Mouse (Mus musculus) kidney, adult 18-20 months (tissue): ENCODE measurements around the gene Slc25a41.
A peak's percentile ranks its signal among the peaks of the same experiment; 100 is the strongest.
"Not testable (repeated sequence)": the region's sequence is repeated elsewhere in the genome, so short reads cannot be mapped to it uniquely, and the experiment has no call there.

Experiments used
- DNase-seq: peaks from one replicate; pipeline ENCODE4 v3.0.0; 2021

The Slc25a41 gene

DNA sequence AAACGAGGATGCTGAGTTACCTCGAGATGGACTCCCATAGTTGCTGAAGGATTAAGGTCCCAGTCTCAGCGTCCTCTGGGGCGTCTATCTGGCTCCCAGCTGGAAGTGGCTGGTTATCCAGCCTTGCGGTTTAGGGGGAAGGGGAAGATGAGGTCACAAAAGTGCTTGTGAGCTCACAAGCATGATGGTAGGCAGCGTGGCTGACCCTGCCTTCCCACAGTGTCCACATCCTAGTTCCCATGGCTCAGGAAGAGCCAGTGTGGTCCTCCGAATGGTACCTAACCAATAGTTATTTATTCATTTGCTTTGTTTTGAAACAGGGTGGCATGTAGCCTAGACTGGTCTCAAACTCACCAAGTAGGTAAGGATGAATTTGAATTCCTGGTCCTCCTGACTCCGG, at the start of gene Slc25a41:
Slc25a41 (minus strand) TSS at position 101 of the 400 bp plus-strand sequence.
- DNase-seq, result no peak

DNA sequence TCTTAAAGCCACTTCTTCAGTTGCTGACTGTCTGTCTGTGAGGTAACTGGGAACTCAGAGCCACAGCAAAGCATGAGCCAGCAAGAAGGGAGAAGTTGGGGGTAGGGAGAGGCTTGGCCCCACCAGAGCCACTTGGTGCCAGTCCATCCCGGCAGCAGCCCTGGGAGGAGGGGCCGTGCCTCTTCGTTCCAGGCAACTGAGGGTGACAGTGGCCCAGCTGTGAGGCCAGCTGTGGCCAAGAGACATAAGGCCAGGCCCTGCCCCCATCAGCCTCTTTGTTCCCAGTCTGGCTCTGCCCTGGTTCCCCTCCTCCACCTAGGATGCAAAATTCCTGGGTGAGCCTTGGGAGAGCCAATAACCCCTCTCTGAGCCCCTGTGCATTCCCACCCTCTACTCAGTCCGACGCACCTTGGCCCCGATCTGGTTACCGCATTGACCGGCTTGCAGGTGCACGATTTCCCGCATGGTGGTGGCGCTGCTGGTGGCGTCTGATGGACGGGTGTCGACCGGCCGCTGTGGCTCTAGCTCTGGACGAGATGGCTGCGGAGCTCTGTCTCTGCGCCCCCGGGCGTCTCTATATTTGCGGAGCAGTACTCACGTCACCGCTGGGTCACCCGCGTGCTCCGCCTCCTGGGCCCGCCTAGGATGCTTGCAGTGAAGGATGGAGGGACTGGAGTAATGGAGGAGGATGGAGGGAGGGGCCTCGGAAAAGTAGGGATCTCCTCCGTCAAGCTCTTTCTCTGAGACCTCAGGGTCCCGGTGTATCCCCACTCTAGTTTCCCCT, 45.8 kb upstream of the Slc25a41 start, which contains the start of gene Tubb4a:
Tubb4a (minus strand) TSS at position 734 of the 784 bp plus-strand sequence.
- DNase-seq, result no peak

DNA sequence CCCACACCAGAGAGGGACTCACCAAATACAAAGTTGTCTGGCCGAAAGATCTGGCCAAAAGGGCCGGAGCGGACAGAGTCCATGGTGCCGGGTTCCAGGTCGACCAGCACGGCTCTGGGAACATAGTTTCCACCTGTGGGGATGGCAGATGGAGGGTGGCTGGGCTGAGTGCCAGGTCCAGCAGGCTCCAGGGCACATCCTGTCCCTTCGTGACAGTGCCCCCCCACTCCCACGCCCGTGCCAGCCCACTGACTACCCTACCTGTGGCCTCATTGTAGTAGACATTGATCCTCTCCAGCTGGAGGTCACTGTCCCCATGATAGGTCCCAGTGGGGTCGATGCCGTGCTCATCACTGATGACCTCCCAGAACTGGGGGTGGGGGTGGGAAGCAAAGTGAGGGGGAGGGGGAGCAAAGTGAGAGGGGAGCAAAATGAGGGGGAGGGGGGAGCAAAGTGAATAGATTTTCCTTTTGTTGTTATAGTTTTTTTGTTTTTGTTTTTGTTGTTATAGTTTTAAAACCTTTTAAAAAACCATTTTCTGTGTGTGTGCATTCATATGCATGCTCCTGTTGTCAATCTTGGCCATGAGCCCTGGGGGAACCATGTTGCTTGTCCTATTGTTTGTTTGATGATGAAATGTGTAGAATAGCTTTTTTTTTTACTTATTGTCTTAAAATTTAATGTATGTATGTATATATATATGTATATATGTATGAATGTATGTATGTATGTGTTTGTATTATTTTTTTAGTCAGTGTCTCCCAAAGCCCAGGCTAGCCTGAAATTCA, 44.7 kb upstream of the Slc25a41 start:
- DNase-seq, result no peak

DNA sequence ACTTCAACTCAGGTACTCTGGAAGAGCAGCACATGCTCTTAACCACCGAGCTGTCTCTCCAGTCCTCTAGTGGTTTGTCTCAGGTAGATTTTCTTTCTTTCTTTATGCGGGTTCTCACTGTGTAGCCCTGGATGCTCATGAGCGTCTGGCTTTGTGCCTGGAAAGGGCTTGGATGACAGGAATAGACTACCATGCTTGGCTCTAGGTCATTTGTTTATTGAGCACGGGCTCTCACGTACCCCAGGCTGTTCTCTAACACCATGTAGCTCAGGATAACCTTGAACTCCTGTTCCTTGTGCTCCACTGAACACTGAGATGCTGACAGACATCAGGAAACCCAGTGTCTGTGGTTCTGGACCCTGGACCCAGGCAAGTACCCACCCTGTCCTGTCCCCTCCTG, 41.0 kb upstream of the Slc25a41 start:
- no peak for DNase-seq

DNA sequence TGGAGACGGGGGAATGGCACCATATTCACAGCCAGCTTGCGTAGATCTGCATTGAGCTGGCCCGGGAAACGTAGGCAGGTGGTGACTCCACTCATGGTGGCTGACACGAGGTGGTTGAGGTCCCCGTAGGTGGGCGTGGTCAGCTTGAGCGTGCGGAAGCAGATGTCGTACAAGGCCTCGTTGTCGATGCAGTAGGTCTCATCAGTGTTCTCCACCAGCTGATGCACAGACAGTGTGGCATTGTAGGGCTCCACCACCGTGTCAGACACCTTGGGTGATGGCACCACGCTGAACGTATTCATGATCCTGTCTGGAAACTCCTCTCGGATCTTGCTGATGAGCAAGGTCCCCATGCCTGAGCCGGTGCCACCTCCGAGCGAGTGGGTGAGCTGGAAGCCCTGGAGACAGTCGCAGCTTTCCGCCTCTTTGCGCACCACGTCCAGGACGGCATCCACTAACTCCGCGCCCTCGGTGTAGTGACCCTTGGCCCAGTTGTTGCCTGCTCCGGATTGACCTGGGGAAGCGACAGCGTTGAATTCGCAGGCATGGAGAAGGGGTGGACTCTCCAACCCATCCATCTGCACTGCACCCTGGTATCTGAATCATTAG, 39.9 kb upstream of the Slc25a41 start:
- DNase-seq, result no peak

DNA sequence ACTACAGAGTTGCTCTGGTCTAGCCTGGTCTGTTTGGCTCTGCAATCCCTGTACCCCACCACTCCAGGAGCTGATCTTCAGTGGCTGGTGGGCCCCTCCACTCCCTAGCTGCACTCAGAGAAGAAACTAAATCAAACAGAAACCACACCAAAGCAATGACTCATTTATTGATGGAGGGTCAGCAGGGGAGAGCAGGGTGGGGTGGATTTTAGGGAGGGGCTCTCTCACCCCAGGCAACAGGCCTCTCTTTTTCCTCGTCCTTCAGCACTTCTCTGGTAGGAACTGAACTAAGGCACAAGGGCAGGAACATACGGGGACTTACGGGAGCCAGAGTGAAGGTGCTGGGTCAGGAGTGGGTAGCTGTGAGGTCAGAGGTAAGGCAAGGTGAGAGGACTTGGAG, 38.5 kb upstream of the Slc25a41 start:
- no peak for DNase-seq

DNA sequence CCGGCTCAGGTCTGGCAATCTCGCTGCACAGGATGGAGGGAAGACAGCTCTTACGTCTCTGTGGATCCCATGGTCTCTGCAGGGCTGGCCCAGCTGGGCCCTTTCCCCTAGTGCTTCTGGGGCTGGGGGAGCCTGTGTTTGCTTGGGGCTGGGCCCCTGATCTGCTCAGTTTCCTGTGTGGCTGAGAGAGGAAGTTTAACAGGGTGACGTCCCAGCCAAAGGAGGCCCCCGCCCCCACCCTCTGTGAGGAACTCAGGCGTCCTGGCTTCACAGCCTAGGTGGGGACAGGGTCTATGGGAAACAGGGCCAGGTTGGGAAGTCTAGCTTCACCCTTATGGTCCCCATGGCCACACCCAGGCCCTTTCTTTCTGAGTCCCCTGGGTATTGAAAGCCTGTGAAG, 36.9 kb upstream of the Slc25a41 start, which contains the start of gene Dennd1c:
Dennd1c (minus strand) TSS at position 179 of the 400 bp plus-strand sequence.
- DNase-seq, result no peak

DNA sequence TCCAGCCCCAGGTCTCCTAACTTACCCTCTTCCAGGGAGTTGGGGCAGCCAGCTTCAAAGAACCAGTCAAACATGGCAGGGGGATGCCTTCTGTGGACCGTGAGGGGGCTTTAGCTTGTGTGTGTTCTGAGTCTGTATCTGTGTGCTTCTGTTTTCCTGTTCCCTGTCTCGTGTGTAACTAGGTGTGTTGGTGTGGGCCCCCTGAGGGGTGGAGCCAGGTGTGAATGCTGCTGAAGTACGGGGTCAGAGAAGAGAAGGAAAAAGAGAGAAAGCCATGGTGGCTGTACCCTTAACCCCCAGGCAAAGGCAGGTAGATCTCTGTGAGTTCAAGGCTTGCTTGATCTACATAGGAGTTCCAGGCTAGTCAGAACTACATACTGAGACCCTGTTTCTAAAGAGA, 35.5 kb upstream of the Slc25a41 start:
- DNase-seq, result no peak

DNA sequence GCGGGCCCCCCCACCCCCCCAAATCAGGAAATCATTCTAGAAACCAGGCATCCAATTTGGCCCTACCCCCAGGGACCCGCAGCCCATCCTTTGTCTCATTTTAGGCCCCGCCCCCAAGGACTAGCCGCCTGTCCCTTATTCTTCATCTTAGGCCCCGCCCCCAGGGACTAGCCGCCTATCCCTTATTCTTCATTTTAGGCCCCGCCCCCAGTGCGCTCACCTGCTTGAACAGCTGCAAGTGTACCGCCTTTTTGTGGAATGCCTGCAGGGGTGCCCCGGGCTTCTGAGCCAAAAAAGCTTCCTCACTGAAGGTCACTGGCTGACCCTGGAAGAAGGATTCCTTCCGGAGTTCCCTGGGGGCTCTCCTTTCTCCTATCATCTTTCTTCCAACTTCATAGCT, 29.2 kb upstream of the Slc25a41 start:
- peak; percentile 28 for DNase-seq

DNA sequence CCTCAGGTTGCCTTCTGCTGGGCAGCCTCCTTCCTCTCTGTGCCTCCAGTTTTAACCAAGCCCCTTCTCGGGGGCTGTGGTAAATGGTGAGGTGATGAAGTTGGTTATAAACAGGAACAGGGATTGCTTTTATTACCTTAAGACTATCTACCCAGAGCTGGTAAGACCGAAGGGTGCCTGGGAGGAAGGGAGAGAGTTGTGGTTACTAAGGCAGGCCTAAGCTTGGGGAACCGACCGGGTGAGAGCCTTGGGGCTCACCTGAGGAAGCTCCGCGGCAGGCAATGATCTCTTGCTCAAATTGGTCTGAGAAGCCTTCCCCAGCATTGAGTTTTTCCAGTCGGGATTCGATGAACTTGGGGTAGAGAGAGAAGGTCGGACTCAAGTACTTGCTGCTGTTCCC, 28.8 kb upstream of the Slc25a41 start:
- no peak for DNase-seq

DNA sequence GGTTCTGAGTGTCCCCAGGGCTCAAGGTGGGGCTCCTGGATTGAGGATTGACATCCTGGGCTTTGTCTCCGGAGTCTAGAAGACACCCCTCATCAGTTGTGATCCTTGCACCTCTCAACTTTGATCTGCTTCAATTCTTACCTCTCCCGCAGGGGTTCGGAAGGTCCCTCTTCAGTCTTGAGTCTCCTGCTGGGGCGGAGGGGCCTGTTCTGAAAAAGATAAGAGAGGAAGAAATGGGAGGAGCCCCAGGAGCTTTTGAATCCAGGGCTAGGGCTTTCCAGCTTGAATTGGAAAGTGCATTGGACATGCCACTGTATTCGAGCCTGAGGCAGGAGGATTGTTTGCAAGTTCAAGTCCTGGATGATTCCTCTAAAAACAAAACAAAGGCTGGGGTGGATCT, 25.5 kb upstream of the Slc25a41 start:
- no peak for DNase-seq

DNA sequence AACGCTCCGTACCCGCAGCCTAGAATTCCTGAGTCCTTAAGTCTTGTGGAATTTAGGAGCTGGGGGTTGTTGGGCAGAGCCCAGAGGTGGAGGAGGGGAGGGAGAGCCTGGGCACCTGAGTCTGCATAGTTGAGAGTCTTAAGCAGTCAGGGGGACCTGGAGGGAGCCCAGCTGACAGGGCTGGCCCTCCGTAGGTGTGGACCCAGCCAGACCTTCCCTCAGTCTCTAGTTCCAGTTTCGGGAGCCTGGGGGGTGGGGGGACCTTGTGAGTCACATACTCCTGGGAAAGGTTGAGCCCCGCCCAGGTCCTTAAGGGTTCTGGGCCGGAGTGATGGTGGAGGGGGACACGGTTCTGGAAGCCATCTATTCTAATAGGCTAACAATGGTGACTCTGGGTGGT, 21.6 kb upstream of the Slc25a41 start:
- DNase-seq, result peak; percentile 25

DNA sequence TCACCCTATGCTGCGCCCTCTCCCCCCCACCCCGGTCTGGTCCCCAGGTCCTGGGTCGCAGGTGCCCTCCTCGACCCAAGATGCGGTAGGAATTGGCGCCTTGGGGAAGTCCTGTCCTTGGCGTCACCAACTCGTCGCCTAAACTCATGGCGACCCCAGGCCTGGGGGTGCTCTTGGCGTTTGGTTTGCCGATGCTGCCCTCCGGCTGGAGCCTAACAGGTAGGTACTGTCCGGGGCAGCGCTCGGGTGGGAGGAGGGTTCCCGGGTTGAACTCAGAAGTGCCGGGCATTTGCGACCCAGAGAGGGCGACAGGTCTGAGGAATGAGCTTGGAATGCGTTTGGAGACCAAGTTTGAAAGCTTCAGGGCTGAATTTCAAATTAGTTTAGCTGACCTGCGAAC, 21.1 kb upstream of the Slc25a41 start:
- no peak for DNase-seq

DNA sequence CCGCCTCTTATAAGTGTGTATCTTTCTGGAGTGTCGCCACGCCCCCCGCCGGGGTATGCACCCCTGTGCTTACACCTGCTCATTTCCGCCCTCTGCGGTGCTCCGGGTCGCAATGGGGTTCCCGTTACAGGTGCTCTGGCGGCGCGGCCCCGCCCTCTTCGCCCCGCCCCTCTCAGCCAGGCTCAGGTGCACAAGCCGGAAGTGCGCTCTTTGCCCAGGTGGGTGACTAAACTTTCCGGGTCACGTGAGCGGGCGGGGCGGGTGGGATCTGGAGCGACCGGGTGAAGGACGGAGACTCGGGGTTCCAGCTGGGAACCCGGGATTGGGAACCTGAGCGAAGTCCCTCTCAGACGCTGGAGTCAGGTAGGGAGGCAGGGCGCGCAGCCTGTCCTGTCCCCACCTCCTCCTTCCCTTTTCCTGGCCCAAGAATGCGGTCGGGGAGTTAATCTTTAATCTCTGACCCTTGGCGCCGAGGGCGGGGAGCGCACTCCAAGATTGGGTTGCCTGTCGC, 20.6 kb upstream of the Slc25a41 start:
- peak; percentile 87 for DNase-seq

DNA sequence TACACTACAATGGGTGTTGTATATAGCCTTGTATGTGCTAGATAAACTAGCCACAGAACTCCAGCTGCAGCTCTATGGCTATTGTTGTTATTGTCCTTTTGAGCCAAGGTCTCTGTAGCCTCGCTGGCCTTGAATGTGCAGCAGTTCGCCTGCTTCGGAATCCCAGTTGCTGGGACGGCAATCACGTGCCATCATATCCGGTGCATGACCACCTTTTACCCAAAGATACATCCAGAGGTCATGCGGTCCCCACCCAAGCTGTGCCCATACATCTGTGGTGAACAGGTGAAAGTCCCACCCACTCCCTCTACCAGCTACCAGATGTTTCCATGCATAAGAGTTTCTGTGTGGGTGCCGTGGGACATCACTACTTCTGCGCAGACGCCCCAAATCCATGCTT, 19.6 kb upstream of the Slc25a41 start:
- peak; percentile 38 for DNase-seq

DNA sequence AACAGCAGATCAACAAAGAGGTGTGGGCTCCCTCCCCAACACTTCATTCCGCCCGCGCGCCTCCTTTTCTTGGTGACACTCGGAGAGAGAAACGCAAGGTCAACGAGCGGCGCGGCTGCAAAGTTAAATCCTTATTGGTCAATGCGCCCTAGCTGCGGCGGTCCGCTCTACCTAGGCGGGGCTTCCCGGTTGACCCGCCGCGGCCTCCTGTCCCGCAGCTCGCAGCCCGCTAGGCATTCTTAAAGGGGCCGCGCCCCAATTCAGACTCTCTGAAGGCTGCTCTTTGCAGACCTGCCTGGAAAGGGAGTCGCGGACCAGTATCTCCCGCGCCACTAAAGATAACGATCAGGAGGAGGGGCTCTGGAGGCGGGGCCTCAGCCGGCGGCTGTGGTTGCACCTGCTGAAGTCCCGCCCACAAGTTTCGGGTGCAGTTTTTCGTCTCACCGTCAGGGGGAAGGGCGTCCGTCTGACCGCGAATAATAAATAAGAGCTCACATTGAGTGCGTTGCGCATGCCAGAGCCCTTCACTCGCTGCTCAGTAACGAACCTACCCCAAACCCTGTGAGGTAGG, 18.9 kb upstream of the Slc25a41 start:
- peak; percentile 99 for DNase-seq

DNA sequence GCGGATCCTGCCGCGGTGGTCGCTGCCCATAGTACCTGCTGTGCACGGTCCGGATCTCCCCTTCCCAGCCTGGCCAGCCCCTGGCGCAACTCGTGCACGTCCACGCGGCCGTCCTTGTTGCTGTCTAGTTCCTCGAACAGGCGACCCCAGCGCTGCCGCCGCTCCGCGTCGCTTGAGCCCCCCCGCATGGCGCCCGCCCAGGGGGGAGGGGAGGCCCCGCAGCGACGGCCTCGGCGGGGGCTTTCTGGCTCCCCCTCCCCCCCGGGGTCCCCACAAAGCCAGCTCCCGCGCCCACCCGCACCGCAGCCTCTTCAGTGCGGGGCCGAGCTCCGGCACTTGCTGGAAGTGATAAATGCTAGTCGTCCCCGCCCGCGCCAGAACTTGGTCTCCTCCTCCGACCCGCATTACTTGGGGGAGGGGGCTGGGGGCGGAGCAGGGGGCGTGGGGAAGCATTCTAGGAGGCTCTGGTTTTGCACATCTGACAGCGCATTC, 18.1 kb upstream of the Slc25a41 start, which contains the start of gene Slc25a23:
Slc25a23 (minus strand) TSS at position 378 of the 492 bp plus-strand sequence.
- peak; percentile 74 for DNase-seq

DNA sequence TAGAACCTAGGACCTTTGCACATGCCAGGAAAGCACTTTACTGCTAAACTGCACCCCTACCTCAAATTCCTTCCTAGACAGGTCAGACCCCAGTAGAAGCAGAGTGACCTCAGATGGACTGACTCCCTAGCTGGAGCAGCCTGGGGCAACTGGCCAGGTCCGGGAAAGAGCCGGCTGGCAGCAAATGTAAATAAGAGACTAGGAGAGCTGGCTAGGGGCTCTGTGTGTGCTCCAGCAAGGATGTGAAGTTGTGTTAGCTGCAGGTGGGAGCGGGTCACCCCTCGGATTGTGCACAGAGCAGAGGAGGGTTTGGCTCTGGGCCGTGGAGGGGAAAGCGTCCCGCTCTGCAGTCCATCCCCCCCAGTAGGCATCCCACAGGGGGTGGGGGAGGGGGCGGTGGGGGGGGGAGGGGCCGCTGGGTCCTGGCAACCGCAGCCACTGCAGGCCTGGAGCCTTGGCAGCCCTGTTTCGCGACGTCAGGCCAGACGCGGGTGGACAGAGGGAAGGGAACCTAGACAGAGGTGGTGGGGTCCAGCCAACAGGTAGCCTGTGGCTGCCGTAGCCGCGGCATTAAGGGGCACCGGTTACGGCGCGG, 17.5 kb upstream of the Slc25a41 start, which contains the start of gene Crb3:
Crb3 (plus strand) TSS at position 215 of the 595 bp plus-strand sequence.
- peak; percentile 52 for DNase-seq

DNA sequence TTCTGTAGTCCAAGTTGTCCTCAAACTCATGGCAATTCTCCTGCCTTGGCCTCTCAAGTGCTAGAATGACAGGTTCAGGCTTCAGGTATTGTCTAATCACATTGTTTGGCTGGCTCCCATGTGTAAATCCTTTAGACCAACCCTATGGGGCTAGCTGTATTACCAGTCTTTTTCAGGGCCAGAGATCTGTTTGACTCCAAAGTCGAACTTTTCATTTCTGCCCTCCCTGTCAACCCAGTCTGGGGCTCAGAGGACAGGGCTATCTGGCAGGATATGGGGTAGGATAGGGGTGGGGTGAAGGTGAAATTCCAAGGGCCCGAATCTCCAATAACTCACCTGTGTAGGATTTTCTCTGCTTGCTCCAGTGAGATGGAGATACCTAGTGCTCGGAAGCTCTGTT, 14.8 kb upstream of the Slc25a41 start:
- DNase-seq, result no peak

DNA sequence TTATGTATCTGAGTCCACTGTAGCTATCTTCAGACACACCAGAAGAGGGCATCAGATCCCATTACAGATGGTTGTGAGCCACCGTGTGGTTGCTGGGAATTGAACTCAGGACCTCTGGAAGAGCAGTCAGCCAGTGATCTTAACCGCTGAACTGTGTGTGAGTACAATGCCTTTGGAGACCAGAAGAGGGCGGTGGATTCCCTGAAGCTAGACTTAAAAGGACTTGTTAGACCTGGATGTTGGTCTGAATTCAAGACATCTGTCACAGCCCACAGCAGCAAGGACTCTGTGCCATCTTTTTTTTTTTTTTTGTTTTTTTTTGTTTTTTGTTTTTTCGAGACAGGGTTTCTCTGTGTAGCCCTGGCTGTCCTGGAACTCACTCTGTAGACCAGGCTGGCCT, 10.2 kb upstream of the Slc25a41 start:
- not testable (repeated sequence) for DNase-seq

DNA sequence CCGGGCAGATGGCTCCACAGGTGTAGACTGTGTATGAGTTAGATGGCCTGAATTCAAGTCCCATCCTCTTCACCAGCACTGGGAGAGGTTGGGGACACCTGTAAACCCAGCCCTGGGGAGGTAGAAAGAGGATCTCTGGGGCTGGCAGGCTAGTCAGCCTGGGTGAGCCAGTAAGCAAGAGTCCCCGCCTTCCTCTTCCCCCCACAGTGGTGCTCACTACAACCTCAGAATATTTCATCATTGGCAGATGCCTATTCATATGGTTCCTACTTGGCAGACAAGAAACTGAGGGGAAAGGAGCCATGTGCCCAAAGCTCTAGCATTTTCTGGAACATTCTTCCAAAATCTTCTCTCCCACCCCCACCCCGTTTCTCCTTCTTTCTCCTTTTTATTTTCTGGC, 7.4 kb upstream of the Slc25a41 start:
- DNase-seq, result no peak

DNA sequence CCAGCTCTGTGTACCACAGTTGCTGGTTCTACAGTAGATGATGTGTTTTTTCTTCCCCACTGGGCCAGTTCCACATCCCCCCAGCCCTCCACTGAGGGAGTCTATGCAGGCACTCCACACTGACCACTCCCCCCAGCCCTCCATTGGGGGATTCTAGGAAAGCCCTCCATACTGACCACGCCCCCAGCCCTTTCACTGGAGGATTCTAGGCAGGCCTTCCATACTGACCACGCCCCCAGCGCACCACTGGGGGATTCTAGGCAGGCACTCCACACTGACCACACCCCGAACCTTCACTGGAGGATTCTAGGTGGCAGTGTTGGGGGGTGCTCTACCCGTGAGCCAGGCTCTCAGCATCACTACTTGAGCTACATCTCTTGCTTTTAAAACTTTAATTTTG, 6.0 kb upstream of the Slc25a41 start:
- DNase-seq, result no peak
